Mouse (Mus musculus) fibroblast of lung, adult 2 months (primary cell): ENCODE measurements around the gene Zbed3.

Experiments used
- DNase-seq: peaks from one replicate; pipeline ENCODE4 v3.0.0-alpha.2; 2011; ENCODE audit warnings: low read depth

The Zbed3 gene

GRCm38 (mm10) chr13:95323400-95323799 is at the start of gene Zbed3:
Gene Zbed3 (plus strand): TSS chr13:95323612.
- DNase-seq, result no peak

- DNase-seq, result no peak
Observed at GRCm38 (mm10) chr13:95278426-95279025, 44.9 kb upstream of the Zbed3 start.

GRCm38 (mm10) chr13:95281740-95282673 is 41.4 kb upstream of the Zbed3 start:
- DNase-seq, result peak; percentile 48

GRCm38 (mm10) chr13:95286989-95287388 is 36.4 kb upstream of the Zbed3 start:
- peak; percentile 57 for DNase-seq

- no peak for DNase-seq
Observed at GRCm38 (mm10) chr13:95288027-95288426, 35.4 kb upstream of the Zbed3 start.

- DNase-seq, result no peak
Observed at GRCm38 (mm10) chr13:95291983-95292382, 31.4 kb upstream of the Zbed3 start.

GRCm38 (mm10) chr13:95299956-95300355 is 23.5 kb upstream of the Zbed3 start:
- no peak for DNase-seq

- DNase-seq, result no peak
Observed at GRCm38 (mm10) chr13:95306596-95306995, 16.8 kb upstream of the Zbed3 start.

- DNase-seq, result no peak
Observed at GRCm38 (mm10) chr13:95307100-95307655, 16.2 kb upstream of the Zbed3 start.

- no peak for DNase-seq
Observed at GRCm38 (mm10) chr13:95312016-95312415, 11.4 kb upstream of the Zbed3 start.

GRCm38 (mm10) chr13:95319153-95319552 is 4.3 kb upstream of the Zbed3 start:
- no peak for DNase-seq

GRCm38 (mm10) chr13:95320451-95320850 is 3.0 kb upstream of the Zbed3 start:
- DNase-seq, result no peak

GRCm38 (mm10) chr13:95323950-95324625 is 676 bp downstream of the Zbed3 start:
- no peak for DNase-seq

- DNase-seq, result no peak
Observed at GRCm38 (mm10) chr13:95324626-95325079, 1.2 kb downstream of the Zbed3 start.

GRCm38 (mm10) chr13:95325080-95325906 is 1.9 kb downstream of the Zbed3 start:
- DNase-seq, result no peak

- DNase-seq, result no peak
Observed at GRCm38 (mm10) chr13:95325907-95326550, 2.6 kb downstream of the Zbed3 start.

GRCm38 (mm10) chr13:95326611-95327344 is 3.4 kb downstream of the Zbed3 start:
- DNase-seq, result no peak

GRCm38 (mm10) chr13:95327345-95327741 is 3.9 kb downstream of the Zbed3 start:
- no peak for DNase-seq

GRCm38 (mm10) chr13:95328767-95329166 is 5.4 kb downstream of the Zbed3 start:
- no peak for DNase-seq

GRCm38 (mm10) chr13:95330507-95330906 is 7.1 kb downstream of the Zbed3 start:
- DNase-seq, result no peak
